Mouse (Mus musculus): Measurements from ENCODE around the gene Tmem63b. TPM values are rescaled to one million over a fixed set of nuclear protein-coding genes. Genes with fewer than 3 reads are reported as not detected.

Gene Tmem63b
- polyA plus RNA-seq, 1 experiment from 2014 or later = 40.9 TPM

- H3K27me3 ChIP-seq (ENCODE audit: control insufficient read depth, insufficient read depth, low read length) = no peaks in the 10 kb centered on the region
- no peak overlapping the region for H3K4me2 ChIP-seq (replicated peaks; ENCODE audit: low read depth)
- TF ChIP-seq CTCF (IDR thresholded peaks at IDR 0.05; ENCODE audit: low read depth) (no peak), EP300 (optimal IDR thresholded peaks at IDR 0.05) (no peak)
- H3K4me1 ChIP-seq (replicated peaks; ENCODE audit: control insufficient read depth, insufficient read depth) = no peaks in the 10 kb centered on the region
- WGBS = 90% methylated on average over 10 of the region's 10 CpGs
- no peak overlapping the region for H3K27ac ChIP-seq (replicated peaks)
- H3K36me3 ChIP-seq (ENCODE audit: control insufficient read depth, insufficient read depth, low read length) = peaks cover 22% of the 10 kb centered on the region
- DNase-seq (ENCODE audit: low spot score) (no peak), ATAC-seq (ENCODE audit: low FRiP score, low TSS enrichment) (no peak)
- H3K4me3 ChIP-seq (ENCODE audit: low read depth, low read length) = no peak overlapping the region
- H3K9me3 ChIP-seq (ENCODE audit: control insufficient read depth, low read length) = no peaks in the 10 kb centered on the region
- H3K9ac ChIP-seq (ENCODE audit: low read length) = no peak overlapping the region
Measured at GRCm38 (mm10) chr17:45667481-45667880, 19.2 kb downstream of the Tmem63b start.

DNA sequence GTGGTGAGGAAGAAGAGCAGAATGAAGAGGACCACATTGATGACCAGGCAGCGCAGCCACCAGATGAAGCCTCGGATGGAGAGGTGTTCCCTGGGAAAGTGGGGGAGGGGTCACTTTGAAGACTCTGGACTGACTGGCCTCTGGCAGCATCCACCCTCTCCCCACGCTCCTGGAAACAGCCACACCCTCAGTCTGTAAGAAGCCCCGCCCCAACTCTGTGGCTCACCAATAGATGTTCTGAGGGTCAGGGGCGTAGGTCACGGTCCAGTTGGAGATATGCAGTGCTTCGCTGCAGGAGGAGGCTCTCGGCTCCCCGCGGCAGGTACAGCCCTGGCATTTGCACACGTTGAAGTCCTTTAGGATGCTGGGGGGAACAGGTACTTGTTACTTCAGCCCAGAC is 20.6 kb downstream of the Tmem63b start:
- H3K27ac ChIP-seq (replicated peaks) = no peak overlapping the region
- no peaks in the 10 kb centered on the region for H3K4me1 ChIP-seq (replicated peaks; ENCODE audit: control insufficient read depth, insufficient read depth)
- H3K27me3 ChIP-seq (ENCODE audit: control insufficient read depth, insufficient read depth, low read length) = no peaks in the 10 kb centered on the region
- DNase-seq (ENCODE audit: low spot score) (no peak), ATAC-seq (ENCODE audit: low FRiP score, low TSS enrichment) (0 out of 2 replicates have a peak, but pooled peaks have one; percentile 5)
- peaks cover 19% of the 10 kb centered on the region for H3K36me3 ChIP-seq (ENCODE audit: control insufficient read depth, insufficient read depth, low read length)
- no peaks in the 10 kb centered on the region for H3K9me3 ChIP-seq (ENCODE audit: control insufficient read depth, low read length)
- H3K4me3 ChIP-seq (ENCODE audit: low read depth, low read length) = no peak overlapping the region
- TF ChIP-seq CTCF (IDR thresholded peaks at IDR 0.05; ENCODE audit: low read depth) (no peak), EP300 (optimal IDR thresholded peaks at IDR 0.05) (no peak)
- no peak overlapping the region for H3K4me2 ChIP-seq (replicated peaks; ENCODE audit: low read depth)
- WGBS = 67% methylated on average over 11 of the region's 11 CpGs
- H3K9ac ChIP-seq (ENCODE audit: low read length) = no peak overlapping the region

DNA sequence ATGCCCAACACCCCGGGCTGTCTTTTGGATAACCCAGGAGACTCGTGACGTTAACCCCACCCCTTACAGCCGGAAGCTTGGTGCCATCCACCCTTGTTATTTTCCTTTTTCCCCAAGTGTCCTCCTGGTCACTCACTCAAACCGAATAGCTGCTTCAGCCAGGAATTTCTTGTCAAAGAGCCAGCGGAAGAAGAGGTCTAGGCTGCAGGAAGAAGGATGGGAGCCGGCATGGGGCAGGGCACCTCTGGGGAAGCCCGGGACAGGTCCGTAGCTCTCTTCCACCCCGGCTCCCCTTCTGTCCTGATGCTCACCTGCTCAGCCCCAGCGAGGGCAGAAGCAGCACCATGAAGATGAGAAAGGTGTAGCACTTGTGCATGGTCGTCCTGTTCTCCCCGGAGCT is 22.1 kb downstream of the Tmem63b start:
- no peaks in the 10 kb centered on the region for H3K27me3 ChIP-seq (ENCODE audit: control insufficient read depth, insufficient read depth, low read length)
- H3K9ac ChIP-seq (ENCODE audit: low read length) = no peak overlapping the region
- no peaks in the 10 kb centered on the region for H3K4me1 ChIP-seq (replicated peaks; ENCODE audit: control insufficient read depth, insufficient read depth)
- WGBS = 84% methylated on average over 13 of the region's 13 CpGs
- H3K9me3 ChIP-seq (ENCODE audit: control insufficient read depth, low read length) = no peaks in the 10 kb centered on the region
- peaks cover 19% of the 10 kb centered on the region for H3K36me3 ChIP-seq (ENCODE audit: control insufficient read depth, insufficient read depth, low read length)
- H3K4me2 ChIP-seq (replicated peaks; ENCODE audit: low read depth) = no peak overlapping the region
- no peak for DNase-seq (ENCODE audit: low spot score)
- H3K4me3 ChIP-seq (ENCODE audit: low read depth, low read length) = no peak overlapping the region
- no peak for TF ChIP-seq EP300 (optimal IDR thresholded peaks at IDR 0.05)
- no peak for TF ChIP-seq CTCF (IDR thresholded peaks at IDR 0.05; ENCODE audit: low read depth)
- H3K27ac ChIP-seq (replicated peaks) = no peak overlapping the region
- no peak for ATAC-seq (ENCODE audit: low FRiP score, low TSS enrichment)

- Histone ChIP-seq H3K9me3 (ENCODE audit: control insufficient read depth, low read length) (no peaks in the 10 kb centered on the region), H3K4me2 (replicated peaks; ENCODE audit: low read depth) (0 out of 2 replicates have a peak overlapping the region, but pooled peaks have one; percentile 20), H3K4me3 (ENCODE audit: low read depth, low read length) (no peak overlapping the region), H3K9ac (ENCODE audit: low read length) (no peak overlapping the region), H3K4me1 (replicated peaks; ENCODE audit: control insufficient read depth, insufficient read depth) (no peaks in the 10 kb centered on the region), H3K36me3 (ENCODE audit: control insufficient read depth, insufficient read depth, low read length) (peaks cover 19% of the 10 kb centered on the region), H3K27ac (replicated peaks) (no peak overlapping the region), H3K27me3 (ENCODE audit: control insufficient read depth, insufficient read depth, low read length) (no peaks in the 10 kb centered on the region)
- ATAC-seq (ENCODE audit: low FRiP score, low TSS enrichment) (peak; percentile 57), DNase-seq (ENCODE audit: low spot score) (peak; percentile 84)
- peak; percentile 95 for TF ChIP-seq CTCF (IDR thresholded peaks at IDR 0.05; ENCODE audit: low read depth)
- TF ChIP-seq EP300 (optimal IDR thresholded peaks at IDR 0.05) = no peak
- 33% methylated on average over 27 of the region's 27 CpGs for WGBS
Measured at GRCm38 (mm10) chr17:45663106-45663919, 23.4 kb downstream of the Tmem63b start.

DNA sequence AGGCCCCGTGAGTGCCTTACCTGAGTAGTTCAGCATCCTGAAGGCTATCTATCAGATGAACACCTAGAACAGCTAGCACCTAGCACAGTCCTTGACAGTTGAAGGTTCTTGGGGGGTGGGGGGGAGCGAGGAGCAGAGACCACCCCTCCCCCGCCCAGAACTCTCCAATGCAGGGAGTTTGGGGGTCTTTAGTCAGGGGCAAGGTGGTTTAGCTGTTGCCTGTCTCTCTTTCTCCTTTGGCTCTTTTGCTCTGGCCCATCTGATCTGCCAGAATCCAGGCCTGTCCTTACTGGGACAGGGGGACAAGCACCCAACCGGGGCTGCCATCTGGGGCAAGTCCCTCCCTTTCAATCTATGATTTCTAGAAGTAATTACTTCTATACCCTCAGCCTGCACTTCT is 27.5 kb downstream of the Tmem63b start, which contains the start of gene Capn11:
Gene Capn11, minus strand, starts transcription at position 101 of the 400 bp plus-strand sequence.
- ATAC-seq (ENCODE audit: low FRiP score, low TSS enrichment) (no peak), DNase-seq (ENCODE audit: low spot score) (no peak)
- Histone ChIP-seq H3K27me3 (ENCODE audit: control insufficient read depth, insufficient read depth, low read length) (no peaks in the 10 kb centered on the region), H3K36me3 (ENCODE audit: control insufficient read depth, insufficient read depth, low read length) (0 out of 2 replicates have a peak, but pooled peaks cover 6% of the 10 kb centered on the region), H3K4me3 (ENCODE audit: low read depth, low read length) (no peak within 1 kb of the TSS), H3K27ac (replicated peaks) (no peak within 1 kb of the TSS), H3K4me2 (replicated peaks; ENCODE audit: low read depth) (no peak within 1 kb of the TSS), H3K9me3 (ENCODE audit: control insufficient read depth, low read length) (no peaks in the 10 kb centered on the region), H3K9ac (ENCODE audit: low read length) (no peak within 1 kb of the TSS), H3K4me1 (replicated peaks; ENCODE audit: control insufficient read depth, insufficient read depth) (no peaks in the 10 kb centered on the region)
- TF ChIP-seq EP300 (optimal IDR thresholded peaks at IDR 0.05) = no peak
- no peak for TF ChIP-seq CTCF (IDR thresholded peaks at IDR 0.05; ENCODE audit: low read depth)
- whole genome bisulfite sequencing = 76% methylated on average over 4 of the region's 4 CpGs

- Histone ChIP-seq H3K27me3 (ENCODE audit: control insufficient read depth, insufficient read depth, low read length) (no peaks in the 10 kb centered on the region), H3K27ac (replicated peaks) (no peak overlapping the region), H3K36me3 (ENCODE audit: control insufficient read depth, insufficient read depth, low read length) (no peaks in the 10 kb centered on the region), H3K9ac (ENCODE audit: low read length) (no peak overlapping the region), H3K9me3 (ENCODE audit: control insufficient read depth, low read length) (no peaks in the 10 kb centered on the region), H3K4me3 (ENCODE audit: low read depth, low read length) (no peak overlapping the region), H3K4me2 (replicated peaks; ENCODE audit: low read depth) (no peak overlapping the region), H3K4me1 (replicated peaks; ENCODE audit: control insufficient read depth, insufficient read depth) (no peaks in the 10 kb centered on the region)
- TF ChIP-seq CTCF (IDR thresholded peaks at IDR 0.05; ENCODE audit: low read depth) (peak; percentile 73), EP300 (optimal IDR thresholded peaks at IDR 0.05) (no peak)
- WGBS = 23% methylated on average over 6 of the region's 6 CpGs
- DNase-seq (ENCODE audit: low spot score) (peak; percentile 46), ATAC-seq (ENCODE audit: low FRiP score, low TSS enrichment) (peak; percentile 46; the same call in 1 of the 2 replicates)
Measured at GRCm38 (mm10) chr17:45655820-45656219, 30.9 kb downstream of the Tmem63b start.

Data from stomach, postnatal 0 days (tissue).